Mouse (Mus musculus) monocyte, adult 5-6 weeks (primary cell): ENCODE results near the gene Pitpna. TPM values are rescaled to one million over a fixed set of nuclear protein-coding genes. Genes with fewer than 3 reads are reported as not detected.
"Not testable (repeated sequence)": the region's sequence is repeated elsewhere in the genome, so short reads cannot be mapped to it uniquely, and the experiment has no call there.

ENCODE experiments used
- ATAC-seq: fragments of 153-309, 156-312 bp; replicated peaks from 2 replicates; pipeline ENCODE4 v1.8.0; 2017; ENCODE audit warnings: mild to moderate bottlenecking; ENCODE audit not compliant: low TSS enrichment, insufficient number of reproducible peaks, severe bottlenecking, poor library complexity, low FRiP score
- total RNA-seq: library from RNA; stranded (forward); fragments of 200-1000, 200-491, 200-594 nt; gene quantifications from 3 replicates; pipeline ENCODE4 v1.2.3, GENCODE M21; 2017

Gene Pitpna
- total RNA-seq: 113 to 174 TPM (median 147 TPM) in 3 replicates

GRCm38 (mm10) chr11:75587493-75588284, at the start of gene Pitpna:
Pitpna (plus strand) TSS chr11:75588097.
- ATAC-seq: peak; percentile 76

GRCm38 (mm10) chr11:75538184-75538969, 49.5 kb upstream of the Pitpna start:
- ATAC-seq: no peak

GRCm38 (mm10) chr11:75538970-75539299, 49.0 kb upstream of the Pitpna start:
- no peak for ATAC-seq

GRCm38 (mm10) chr11:75540209-75540608, 47.7 kb upstream of the Pitpna start:
- ATAC-seq: no peak

GRCm38 (mm10) chr11:75540710-75541581, 47.0 kb upstream of the Pitpna start:
- ATAC-seq: peak; percentile 93

GRCm38 (mm10) chr11:75544713-75545112, 43.2 kb upstream of the Pitpna start:
- ATAC-seq: no peak

GRCm38 (mm10) chr11:75546057-75546456, 41.8 kb upstream of the Pitpna start:
- ATAC-seq: no peak

- ATAC-seq: peak; percentile 82
Observed at GRCm38 (mm10) chr11:75549658-75550111, 38.2 kb upstream of the Pitpna start.

GRCm38 (mm10) chr11:75550200-75550946, 37.5 kb upstream of the Pitpna start:
- no peak for ATAC-seq

GRCm38 (mm10) chr11:75551321-75551720, 36.6 kb upstream of the Pitpna start:
- ATAC-seq: no peak

GRCm38 (mm10) chr11:75551961-75552441, 35.9 kb upstream of the Pitpna start:
- no peak for ATAC-seq

- ATAC-seq: no peak
Observed at GRCm38 (mm10) chr11:75552906-75553482, 34.9 kb upstream of the Pitpna start.

GRCm38 (mm10) chr11:75556006-75556405, 31.9 kb upstream of the Pitpna start:
- not testable (repeated sequence) for ATAC-seq

GRCm38 (mm10) chr11:75557142-75557541, 30.8 kb upstream of the Pitpna start:
- no peak for ATAC-seq

GRCm38 (mm10) chr11:75558101-75558500, 29.8 kb upstream of the Pitpna start:
- ATAC-seq: peak; percentile 45; the same call in 1 of the 2 replicates

GRCm38 (mm10) chr11:75559870-75560504, 27.9 kb upstream of the Pitpna start:
- no peak for ATAC-seq
